Mouse (Mus musculus) spleen, postnatal 4 days (tissue): ENCODE results near the gene Gm3159.
"Not testable (repeated sequence)": the region's sequence is repeated elsewhere in the genome, so short reads cannot be mapped to it uniquely, and the experiment has no call there.

Experiments
- DNase-seq, 2 experiments: peaks; one replicate each; pipeline ENCODE4 v3.0.0; 2022; ENCODE audit warnings: low spot score in 2 of 2

The Gm3159 gene

GRCm38 (mm10) chr14:4397226-4397625 lies at the start of gene Gm3159:
Gene Gm3159, plus strand, starts transcription at chr14:4397526.
- not testable (repeated sequence) for DNase-seq

- peak in 1 of 2 experiments; percentile 48 for DNase-seq
These were observed 28.3 kb upstream of the Gm3159 start for GRCm38 (mm10) chr14:4368991-4369390.

GRCm38 (mm10) chr14:4369691-4370090 lies 27.6 kb upstream of the Gm3159 start:
- DNase-seq: peak in 1 of 2 experiments; percentile 65

GRCm38 (mm10) chr14:4377871-4378270 lies 19.5 kb upstream of the Gm3159 start:
- DNase-seq: peak in 1 of 2 experiments; percentile 59

- peak in 1 of 2 experiments; percentile 59 for DNase-seq
These were observed 11.7 kb upstream of the Gm3159 start for GRCm38 (mm10) chr14:4385606-4386005.

- peak in 1 of 2 experiments; percentile 58 for DNase-seq
These were observed 4.3 kb upstream of the Gm3159 start for GRCm38 (mm10) chr14:4392841-4393530.

- DNase-seq: peak in 1 of 2 experiments; percentile 56
These were observed 1.3 kb downstream of the Gm3159 start for GRCm38 (mm10) chr14:4398624-4399023.

- peak in 1 of 2 experiments; percentile 72 for DNase-seq
These were observed 2.9 kb downstream of the Gm3159 start for GRCm38 (mm10) chr14:4400115-4400789.

- DNase-seq: peak in 1 of 2 experiments; percentile 52
These were observed 3.9 kb downstream of the Gm3159 start for GRCm38 (mm10) chr14:4401245-4401644.

GRCm38 (mm10) chr14:4403840-4404239 lies 6.5 kb downstream of the Gm3159 start:
- DNase-seq: peak in 1 of 2 experiments; percentile 56

GRCm38 (mm10) chr14:4409939-4410338 lies 12.6 kb downstream of the Gm3159 start:
- DNase-seq: peak in 1 of 2 experiments; percentile 51

GRCm38 (mm10) chr14:4414965-4415835 lies 17.9 kb downstream of the Gm3159 start, which contains the start of gene Gm3164:
Gene Gm3164, plus strand, starts transcription at chr14:4415448.
- peak in 1 of 2 experiments; percentile 60 for DNase-seq

- DNase-seq: not testable (repeated sequence)
These were observed 33.4 kb downstream of the Gm3159 start, which contains the start of gene Gm3173 for GRCm38 (mm10) chr14:4430692-4431091. Gene Gm3173, plus strand, starts transcription at chr14:4430992.
